Mouse (Mus musculus) frontal cortex, postnatal 14 days (tissue): ENCODE measurements around the gene Egfl7.

Experiments
- DNase-seq, 2 experiments: peaks; one replicate each; pipeline ENCODE4 v3.0.0; 2022; ENCODE audit warnings: low spot score in 2 of 2

Egfl7 gene

DNA sequence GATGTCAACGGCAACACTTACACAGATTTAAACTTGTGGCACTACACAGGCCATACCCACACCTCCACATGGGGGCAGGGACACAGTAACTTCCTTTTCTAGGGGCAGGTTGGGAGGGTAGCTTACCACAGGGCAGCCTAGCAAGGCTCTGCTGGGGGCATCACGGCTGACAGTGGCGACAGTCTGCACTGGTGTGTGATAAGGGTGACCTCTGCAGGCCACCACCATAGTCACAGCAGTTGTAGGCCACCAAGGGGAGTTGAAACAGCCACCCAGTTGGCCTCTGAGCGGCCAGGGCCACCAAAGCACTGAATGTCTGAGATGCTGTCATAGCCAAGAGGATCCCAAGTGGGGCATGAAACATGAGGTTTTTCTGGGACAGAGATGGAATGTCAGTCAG is 13.6 kb upstream of the Egfl7 start:
- peak in 1 of 2 experiments; percentile 22 for DNase-seq

DNA sequence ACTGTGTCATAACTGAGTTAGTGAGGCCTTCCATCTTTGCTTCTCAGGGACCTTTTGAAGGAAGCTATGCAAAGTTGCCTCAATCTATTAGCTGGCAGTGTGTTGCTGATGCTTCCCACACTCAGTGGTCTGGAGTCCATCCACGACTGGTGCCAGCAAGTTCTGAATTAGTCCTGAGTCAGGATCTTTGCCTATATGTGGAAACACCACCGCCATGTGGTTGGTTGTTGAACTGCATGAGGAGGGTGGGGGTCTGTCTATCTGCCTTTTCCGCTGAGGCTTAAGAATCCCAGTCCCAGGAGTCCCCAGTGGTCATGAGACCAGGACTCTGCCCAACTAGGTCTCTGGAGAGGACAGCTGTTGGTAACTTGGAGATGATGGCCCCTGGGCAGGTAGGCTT is 9.8 kb upstream of the Egfl7 start:
- DNase-seq = peak in 1 of 2 experiments; percentile 43

DNA sequence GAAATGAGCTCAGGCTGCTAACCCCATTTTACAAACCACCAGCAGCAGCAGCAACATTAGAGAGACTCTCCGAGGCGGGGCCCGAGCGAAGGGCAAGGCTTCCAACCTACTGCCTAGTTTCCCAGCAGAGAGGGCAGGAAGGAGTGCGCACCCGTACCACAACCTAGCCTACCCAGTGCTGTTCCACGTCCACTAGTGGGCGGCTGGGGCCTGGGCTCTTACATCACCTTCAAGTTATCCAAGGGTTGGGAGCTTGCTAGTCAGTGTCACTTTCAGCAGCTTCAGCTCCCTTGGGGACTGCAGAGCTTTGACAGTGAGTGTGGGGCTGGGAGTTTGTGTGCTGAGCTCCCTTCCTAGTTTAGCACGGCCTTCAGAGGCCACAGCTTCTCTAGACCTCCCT is 8.4 kb upstream of the Egfl7 start:
- DNase-seq = no peak

DNA sequence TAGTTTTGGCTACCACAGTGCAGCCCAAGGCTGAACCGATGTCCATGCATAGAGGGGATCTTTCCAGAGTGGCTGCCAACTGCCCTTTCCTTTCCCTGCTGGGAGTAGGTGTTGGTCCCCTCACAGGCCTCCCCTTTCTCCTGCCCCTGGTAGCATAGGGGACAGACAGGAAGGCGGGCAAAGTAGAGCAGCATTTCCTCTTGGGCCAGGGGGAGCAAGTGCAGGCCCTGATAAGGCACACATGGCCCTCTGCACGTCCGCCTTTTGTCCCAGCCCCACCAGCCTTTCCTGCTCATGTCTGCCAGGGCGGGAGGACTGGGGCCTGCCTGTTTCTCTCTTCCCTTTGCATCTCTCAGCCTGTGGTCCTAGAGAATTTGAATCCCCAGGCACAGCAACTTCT is 8.0 kb upstream of the Egfl7 start:
- DNase-seq = no peak

DNA sequence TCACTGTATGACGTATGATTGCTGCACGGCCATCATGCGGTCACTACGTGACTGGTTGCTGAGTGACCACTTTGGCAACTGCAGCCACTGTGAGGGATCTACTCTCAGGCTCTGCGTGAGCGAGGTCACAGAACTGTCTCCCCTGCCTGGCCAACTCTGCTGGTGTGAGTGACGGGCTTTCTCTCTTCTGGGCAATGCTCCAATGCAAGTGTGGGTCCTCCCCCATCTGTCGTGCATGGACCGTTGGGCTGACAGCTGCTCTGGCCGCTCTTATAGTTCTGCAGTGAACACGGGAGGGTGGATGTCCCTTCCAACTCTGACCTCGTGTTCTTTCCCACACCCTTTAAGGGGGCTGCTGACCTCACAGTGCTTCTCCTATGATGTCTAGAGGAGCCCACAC is 6.4 kb upstream of the Egfl7 start:
- peak; percentile 22 to 34 for DNase-seq

DNA sequence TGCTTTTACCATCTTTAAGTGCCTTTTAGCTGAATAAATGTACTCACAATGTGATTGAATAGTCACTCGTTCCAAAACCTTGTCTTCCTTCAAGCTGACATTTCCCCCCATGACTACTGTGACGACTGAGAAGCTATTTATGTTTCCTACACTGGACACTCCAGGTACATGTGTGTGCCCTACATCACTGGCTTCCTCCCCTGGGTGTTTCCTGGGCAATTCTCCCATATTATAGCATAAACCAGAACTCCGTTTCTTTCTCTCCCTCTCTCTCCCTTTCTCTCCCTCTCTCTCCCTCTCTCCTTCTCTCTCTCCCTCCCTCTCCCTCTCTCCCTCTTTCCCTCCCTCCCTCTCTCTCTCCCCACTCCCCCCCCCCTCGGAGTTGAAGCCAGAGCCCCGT is 6.0 kb upstream of the Egfl7 start:
- DNase-seq = no peak

DNA sequence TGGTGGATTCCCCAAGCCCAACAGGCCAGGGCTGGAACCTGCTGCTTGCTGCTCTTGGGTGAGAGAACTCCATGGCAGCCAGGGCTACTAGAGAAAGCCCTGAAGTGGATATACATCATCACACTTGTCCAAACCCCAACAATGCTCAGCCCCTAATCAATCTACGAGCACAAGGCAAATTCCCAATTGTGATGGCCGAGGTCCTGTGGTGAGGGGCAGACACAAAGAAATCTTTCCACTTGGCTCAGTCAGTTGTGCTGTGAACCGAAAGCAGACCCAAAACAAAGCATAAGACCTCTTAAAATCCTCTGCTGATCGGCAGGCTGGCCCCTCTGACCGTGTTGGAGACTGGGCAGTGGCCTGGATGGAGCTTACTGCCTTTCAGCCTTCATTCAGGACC is 5.0 kb upstream of the Egfl7 start:
- no peak for DNase-seq

DNA sequence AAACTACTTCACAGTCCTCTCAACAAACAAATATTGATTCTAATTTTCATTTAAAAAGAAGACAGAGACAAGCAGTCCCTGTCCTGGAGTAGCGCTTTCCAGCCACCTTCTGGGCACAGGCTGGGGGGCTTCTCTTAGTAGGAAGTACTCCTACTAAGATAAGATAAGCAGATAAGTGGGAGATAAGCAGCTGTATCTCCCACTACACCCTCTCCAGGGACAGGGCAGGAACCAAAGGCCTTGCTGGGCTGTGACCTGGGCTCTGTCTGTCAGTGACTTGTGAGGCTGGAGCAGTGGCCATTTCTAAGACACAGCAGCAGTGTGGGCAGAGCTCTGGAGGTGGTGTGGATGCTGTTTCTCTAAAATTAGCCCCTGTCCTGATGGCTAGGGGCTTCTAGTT is 4.4 kb upstream of the Egfl7 start:
- DNase-seq = no peak

DNA sequence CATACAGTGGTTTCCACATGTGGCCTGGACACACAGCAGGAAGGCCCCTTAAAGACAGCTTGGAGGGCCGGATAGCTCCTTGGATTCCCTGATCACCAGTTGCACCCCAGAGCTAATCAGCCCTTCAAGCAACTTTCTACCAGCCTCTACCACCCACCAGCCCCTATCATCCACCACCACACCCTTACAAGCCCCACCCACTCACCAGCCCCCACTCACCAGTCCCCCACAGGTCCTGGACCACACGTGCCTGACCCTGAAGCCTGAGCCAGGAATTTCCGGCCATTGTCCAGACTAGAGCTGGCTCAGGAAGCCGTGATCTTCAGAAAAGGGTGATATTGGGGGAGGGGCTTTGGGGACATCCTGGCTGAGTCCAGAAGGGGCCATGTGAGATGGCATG is 3.9 kb upstream of the Egfl7 start:
- DNase-seq = no peak

DNA sequence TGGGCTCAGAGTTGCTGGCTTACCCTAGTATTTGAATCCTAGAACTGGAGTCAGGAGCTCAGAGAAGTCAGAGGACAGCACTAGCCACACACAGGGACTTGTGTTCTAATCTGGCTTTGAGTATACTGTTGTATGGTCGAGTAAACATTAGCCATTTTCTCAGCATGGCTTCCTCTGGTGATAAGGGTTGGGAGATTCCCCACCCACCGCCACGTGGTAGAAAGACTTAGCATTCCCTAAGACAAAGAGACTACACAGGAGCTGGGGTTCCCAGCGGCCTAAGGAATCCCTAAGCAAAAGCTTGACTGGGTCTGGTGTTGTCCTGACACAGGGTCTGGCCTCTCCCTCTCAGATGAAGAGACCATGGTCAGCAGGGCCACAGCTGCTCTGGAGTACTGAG is 3.4 kb upstream of the Egfl7 start:
- DNase-seq = no peak

DNA sequence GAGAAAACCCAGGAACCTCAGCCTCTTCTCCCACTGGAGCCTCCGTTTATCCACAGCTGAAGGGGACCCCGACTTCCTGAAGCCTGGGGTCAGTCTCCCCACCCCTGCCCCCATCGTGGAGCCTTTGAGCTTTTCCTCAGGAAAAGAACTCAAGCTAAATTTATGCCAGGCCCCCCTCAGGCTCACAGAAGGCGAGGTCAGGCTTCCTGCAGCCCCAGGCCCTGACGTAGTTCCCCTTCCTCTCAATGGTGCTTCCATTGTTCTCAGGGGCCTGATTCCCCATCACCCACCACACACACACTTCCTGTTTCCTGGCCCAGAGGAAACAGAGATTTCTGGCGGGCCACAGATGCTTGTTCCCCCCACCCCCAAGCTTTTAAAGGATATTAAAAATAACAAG is 1.4 kb upstream of the Egfl7 start:
- DNase-seq = no peak

DNA sequence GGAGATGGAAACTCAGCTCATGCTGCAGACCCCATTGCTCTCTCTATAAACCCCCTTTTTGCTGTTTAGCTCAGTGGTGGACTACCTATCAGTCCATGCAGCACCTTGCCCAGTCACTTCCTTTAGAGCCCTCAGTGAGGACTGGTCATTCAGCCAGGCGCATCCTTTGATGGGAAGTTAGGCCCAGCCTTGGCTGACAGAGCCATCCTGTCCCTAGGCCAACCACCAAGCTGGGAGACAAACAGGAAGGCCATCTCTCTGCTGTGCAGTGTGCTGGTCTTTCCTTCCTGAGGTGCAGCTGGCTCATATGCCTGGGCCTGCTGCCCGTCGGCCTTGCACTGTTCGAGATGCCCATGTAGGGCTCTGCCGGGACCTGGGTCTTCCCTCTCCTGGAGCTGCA is 937 bp downstream of the Egfl7 start:
- DNase-seq = no peak

DNA sequence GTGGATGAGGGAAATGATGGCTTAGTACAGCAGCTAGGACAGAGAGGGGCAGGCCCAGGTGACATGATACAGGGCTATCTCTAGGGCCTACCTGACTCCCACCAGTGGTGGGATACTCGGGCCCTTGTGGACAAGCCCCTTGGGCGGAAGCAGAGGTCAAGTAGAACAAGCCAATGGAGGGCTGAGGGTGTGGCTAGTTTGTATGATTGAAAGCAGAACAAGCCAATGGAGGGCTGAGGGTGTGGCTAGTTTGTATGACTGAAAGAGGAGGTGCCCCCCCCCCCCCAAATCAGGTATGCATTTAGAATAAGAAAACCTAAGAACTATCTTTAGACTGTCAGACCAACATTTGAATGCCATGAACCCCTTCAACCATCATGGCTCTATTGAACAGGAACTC is 2.4 kb downstream of the Egfl7 start:
- no peak for DNase-seq

DNA sequence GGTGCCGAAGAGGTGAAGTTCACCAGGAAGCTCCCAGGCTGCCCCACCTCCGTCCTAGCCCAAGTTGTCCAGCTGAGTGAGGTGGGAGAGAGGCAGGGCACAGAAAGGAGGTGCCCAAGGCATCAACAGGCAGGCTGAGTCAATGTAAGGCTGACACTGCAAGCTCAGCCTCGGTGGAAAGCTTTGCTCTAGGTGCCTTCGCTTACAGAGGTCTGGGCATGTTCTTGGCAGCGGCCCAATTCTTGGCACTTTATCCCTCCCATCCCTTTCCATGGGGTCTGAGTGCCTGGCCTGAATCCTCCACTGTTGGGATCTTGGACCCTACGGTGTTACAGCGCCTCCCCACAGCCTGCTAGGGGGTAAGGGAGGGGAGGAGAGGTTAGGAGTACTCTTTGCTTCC is 2.9 kb downstream of the Egfl7 start:
- DNase-seq = no peak

DNA sequence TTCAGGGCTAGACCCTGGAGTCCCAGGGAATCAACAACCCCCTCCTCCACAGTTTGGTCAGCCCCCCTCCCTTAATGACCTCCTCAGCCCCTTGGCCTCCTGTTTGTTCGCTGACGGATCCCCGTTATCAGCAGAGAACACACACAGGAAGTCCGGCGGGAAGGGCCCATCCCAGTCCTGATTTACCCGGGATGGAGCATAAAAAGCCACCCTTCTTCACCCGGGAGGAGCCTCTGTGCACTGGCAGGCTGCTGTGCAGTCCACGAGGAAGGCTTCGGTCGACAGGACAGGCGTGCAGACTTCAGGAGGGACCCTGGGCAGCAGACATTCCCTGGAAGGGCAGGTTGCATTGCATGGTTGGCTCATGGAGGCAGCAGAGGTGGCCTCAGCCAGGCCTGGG is 3.8 kb downstream of the Egfl7 start:
- no peak for DNase-seq

DNA sequence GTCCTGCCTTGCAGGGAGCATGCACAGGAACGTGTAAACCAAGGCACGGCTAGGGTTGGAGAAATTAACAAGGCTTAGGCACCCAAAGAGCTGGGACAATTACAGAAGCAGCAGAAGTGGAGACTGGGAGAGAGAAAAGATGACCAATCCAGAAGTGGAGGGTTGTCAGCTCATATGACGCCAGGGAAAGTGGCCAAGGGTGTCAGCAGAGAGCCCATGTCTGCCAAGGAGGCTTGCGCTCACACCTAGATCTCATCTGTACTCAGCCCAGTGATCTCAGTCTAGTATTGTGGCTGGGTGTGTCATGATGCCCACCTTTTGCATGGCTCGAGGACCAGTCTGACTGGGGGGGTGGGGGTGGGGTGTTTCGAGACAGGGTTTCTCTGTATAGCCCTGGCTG is 5.9 kb downstream of the Egfl7 start:
- DNase-seq = no peak

DNA sequence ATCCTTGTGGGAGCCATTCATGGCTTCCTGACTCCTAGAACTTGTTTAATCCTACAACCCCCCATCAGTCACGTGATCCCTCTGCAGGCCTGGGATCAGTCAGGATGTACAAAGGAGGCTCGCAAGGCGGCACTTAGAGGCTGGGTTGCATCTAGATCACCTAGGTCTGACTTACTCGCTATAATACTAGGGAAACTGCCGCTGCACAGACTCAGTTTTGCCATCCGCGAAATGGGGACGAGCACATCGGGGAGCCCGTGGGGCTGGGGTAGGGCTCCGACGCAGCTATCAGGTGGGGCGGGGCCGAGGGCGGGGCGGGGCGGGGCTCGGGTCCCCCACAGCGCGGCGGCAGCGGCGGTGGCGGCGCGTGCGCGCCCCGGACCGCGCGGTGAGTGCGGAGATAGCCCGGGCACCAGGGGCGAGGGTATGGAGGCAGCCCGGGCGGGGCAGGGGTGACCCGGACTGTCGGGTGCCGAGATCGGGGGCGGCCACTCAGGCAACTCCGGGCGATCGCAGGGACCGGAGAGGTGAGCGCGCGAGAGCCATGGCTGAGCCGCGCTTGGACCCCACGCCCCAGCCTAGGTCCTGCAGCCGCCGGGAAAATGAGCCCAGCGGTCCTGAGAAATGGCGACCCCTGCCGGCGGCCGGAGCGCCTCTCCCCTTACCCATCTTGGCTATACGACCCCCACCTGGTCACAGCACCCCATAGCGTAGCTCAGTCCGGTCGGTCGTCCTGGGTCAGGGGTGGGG is 6.7 kb downstream of the Egfl7 start, which contains the start of gene Gm20532:
Gene Gm20532 (plus strand): TSS at position 346 of the 750 bp plus-strand sequence.
- DNase-seq = peak; percentile 36 to 55

DNA sequence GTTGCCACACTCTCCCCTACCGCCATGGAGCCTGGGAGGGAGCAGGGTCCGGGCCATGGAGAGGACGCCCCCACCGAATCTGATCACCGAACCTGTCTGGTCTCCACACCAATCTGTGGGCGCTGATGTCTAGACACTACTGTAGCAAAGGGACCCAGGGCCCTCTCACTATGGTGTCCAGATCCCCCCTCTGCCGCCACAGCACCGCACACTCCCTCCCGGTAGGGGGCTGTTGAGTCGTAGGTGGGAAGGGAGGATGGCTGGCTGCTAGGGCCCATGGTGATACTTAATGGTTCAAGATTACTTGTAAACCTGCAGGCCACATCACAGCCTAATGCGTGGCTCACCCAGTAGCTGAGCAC is 7.2 kb downstream of the Egfl7 start:
- no peak for DNase-seq

DNA sequence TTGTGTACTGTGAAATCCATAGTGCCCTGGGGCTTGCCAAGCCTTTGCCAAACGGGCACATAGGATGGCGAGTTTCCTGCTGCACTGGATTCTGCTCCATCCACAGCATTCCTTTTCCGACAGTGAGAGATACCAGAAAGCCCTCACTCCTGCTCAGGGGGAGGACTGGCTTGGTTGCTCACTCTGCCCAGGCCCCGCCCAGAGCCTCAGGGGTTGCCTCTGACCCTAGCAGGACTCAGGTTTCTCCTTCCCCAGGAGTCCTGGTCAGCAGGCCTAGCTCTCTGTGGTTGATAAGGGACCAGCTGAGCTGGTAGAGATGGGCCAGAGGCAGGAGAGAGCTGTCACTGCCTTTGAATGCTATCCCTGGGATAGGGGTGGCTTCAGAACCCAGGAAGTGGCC is 8.8 kb downstream of the Egfl7 start:
- DNase-seq = no peak

DNA sequence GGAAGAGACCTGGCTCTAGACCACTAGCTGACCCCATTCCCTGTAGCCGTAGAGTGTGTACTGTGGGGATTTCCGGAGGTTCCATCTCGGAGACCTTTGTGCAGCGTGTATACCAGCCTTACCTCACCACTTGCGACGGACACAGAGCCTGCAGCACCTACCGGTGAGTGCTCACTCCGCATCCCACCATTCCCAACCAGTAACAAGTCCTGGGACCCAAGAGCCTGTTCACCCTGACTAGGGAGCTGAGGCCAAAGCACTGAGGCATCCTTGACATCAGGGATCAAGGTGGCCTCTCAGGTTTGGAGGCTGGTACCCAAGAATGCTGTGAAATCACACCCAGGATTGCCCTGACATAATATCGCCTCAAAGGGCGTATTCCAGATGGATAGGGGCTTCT is 9.5 kb downstream of the Egfl7 start:
- no peak for DNase-seq

DNA sequence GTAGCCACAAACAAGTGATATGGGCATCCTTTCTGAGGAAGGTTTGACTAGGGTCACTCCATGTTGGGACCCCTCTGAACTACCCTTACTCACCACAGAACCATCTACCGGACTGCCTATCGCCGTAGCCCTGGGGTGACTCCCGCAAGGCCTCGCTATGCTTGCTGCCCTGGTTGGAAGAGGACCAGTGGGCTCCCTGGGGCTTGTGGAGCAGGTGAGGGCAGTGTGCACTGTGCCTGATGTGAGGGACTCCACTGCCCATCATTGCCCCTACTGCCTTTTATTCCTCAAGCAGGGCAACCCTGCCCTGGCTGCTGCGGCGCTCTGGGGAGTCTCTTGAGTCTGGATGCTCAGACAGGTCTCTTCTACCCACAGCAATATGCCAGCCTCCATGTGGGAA is 10.5 kb downstream of the Egfl7 start:
- no peak for DNase-seq

DNA sequence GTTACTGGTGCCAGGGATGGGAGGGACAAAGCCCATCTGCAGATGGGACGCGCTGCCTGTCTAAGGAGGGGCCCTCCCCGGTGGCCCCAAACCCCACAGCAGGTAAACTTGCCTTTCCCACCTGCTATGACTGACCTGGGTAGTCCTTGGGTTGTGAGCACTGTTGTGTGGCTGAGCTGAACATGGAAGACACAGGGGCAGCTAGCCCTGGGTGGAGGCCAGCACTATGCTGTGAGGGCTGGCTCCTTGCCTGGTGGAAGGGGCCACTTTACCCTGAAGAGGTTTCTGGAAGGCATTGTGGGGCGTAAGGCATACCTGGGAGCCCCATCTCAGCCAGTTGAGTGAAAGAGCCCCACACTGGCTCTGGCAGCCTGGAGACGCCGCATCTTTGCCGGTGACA is 11.1 kb downstream of the Egfl7 start:
- DNase-seq = no peak

DNA sequence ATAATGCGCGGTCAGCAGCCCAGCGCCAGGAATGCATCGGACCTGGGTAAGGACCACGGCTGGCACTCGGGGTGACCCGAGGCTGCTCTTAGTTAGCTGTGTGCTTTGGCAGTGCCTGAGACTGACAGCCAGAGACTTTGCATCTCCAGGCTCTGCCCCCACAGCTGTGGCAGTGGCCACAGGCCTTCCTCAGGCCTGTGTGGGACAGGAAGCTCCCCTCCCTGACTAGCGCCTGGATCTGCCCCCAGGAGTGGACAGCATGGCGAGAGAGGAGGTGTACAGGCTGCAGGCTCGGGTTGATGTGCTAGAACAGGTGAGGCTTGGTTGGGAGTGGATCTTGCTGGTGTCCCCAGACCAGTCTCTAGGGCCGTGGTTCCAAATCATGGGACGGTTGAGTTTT is 11.6 kb downstream of the Egfl7 start:
- DNase-seq = no peak
